Mouse (Mus musculus) T-cell, adult 66 days (primary cell): ENCODE data around the gene Zdbf2. TPM values are rescaled to one million over a fixed set of nuclear protein-coding genes. Genes with fewer than 3 reads are reported as not detected.

Experiments used
- total RNA-seq, 2 experiments: library from RNA; stranded (reverse); gene quantifications; 3 replicates in 1 of 2; 4 replicates in 1 of 2; pipeline ENCODE4 v1.2.4; 2023

Zdbf2 gene
- total RNA-seq = not detected

GRCm38 (mm10) chr1:63272741-63273338 lies at the start of gene Zdbf2:
Gene Zdbf2, plus strand, starts transcription at chr1:63273265.

Other genes with a start within 250 kb of the Zdbf2 start
- gene Ino80d, start 158.6 kb upstream of the Zdbf2 start, total RNA-seq = 10 to 100 TPM; 75.9 to 77.7 TPM
- gene Eef1b2, start 96.4 kb upstream of the Zdbf2 start, total RNA-seq = 1,000 to 10,000 TPM; 1,727 to 1,756 TPM
- gene Ndufs1, start 96.4 kb upstream of the Zdbf2 start, total RNA-seq = 10 to 100 TPM; 68.1 to 84.6 TPM
- gene Gpr1, start 58.7 kb upstream of the Zdbf2 start, total RNA-seq = not detected
- under 1 TPM; 0.33 to 0.87 TPM for gene Adam23, start 172.6 kb downstream of the Zdbf2 start, total RNA-seq